Mouse (Mus musculus) testis, postnatal 14 days (tissue): Measurements from ENCODE around the gene Gm4881.
"Not testable (repeated sequence)": the region's sequence is repeated elsewhere in the genome, so short reads cannot be mapped to it uniquely, and the experiment has no call there.

Experiments
- DNase-seq: peaks from one replicate; pipeline ENCODE4 v3.0.0; 2021; ENCODE audit warnings: low spot score

Gene Gm4881

DNA sequence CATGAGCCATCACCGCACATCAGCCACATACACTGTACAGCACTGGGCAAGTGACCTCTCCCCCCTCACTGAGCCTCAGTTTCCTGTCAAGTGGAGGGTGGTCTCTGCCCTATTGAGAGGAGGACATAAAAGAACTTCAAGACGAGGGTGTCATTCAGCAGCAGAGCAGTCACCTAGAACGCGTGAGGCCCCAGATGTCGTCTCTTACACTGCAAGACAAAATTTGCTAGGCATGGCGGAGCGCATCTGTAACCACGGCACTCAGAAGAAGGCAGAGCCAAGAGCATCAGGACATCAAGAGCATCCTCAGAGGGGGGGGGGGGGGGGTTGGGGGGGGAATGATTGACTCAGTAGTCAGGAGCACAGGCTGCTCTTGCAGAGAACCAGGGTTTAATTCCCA lies 48.0 kb downstream of the Gm4881 start:
- no peak for DNase-seq

DNA sequence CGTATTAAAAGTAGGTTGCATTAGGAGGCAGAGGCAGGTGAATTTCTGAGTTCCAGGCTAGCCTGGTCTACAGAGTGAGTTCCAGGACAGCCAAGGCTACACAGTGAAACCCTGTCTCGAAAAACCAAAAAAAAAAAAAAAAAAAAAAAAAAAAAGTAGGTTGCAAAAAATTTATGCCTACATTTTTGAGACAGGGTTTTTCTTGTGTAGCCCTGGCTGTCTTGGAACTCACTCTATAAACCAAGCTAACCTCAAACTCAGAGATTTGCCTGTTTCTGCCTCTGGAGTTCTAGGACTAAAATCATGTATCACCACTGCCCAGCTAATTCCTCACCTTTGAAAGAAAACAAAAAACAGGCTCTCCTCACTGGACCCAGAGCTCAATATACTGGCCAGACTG lies 48.5 kb downstream of the Gm4881 start:
- not testable (repeated sequence) for DNase-seq

DNA sequence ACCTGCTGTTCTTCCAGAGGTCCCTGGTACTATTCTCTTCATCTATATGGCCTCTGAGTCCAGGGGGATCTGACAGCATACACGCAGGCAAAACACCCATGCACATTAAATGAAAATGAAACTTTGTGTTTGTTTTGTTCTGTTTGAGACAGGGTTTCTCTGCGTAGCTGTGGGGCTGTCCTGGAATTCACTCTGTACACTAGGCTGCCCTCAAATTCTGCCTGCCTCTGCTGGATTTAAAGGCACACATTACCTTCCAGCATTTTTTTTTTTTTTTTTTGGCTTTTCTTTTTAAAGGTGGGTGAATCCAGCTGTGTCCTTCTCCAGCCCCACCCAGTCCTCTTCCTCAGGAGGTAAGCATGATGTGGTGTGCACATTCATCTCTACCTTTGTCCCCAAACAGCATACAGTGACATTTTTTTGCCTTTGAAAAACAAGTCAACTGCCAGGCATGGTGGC lies 52.1 kb downstream of the Gm4881 start:
- DNase-seq = peak; percentile 54

DNA sequence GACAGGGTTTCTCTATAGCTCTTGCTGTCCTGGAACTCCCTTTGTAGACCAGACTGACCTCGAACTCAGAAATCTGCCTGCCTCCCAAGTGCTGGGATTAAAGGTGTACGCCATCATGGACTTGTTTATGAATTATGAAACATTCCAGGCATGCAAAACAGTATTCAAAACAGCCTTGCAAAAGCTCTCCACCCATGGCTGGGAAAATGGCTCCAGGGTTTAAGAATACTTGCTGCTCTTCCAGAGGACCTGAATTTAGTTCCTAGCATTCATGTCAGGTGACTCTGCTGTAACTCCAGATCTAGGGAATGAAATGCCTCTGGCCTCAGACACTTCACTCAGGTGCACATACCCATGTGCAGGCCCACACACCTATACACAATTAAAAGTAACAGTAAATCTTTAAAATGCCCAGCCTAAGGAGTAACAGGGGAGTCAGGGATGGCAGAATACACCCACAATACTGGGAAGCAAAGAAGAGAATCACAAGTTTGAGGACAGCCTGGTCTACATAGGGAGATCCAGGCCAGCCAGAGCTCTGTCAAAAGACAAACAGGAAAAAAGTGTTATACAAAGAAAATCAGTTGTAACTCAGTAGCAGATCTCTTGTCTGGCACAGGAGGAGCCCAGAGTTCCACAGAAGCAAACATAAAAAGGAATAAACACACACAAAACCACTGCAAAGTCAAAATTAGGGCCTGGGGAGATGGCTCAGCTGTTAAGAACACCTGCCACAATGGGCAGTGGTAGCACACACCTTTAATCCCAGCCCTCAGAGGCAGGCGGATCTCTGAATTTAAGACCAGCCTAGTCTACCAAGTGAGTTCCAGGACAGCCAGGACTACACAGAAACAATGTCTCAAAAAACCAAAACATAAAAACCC lies 52.8 kb downstream of the Gm4881 start:
- DNase-seq = no peak

DNA sequence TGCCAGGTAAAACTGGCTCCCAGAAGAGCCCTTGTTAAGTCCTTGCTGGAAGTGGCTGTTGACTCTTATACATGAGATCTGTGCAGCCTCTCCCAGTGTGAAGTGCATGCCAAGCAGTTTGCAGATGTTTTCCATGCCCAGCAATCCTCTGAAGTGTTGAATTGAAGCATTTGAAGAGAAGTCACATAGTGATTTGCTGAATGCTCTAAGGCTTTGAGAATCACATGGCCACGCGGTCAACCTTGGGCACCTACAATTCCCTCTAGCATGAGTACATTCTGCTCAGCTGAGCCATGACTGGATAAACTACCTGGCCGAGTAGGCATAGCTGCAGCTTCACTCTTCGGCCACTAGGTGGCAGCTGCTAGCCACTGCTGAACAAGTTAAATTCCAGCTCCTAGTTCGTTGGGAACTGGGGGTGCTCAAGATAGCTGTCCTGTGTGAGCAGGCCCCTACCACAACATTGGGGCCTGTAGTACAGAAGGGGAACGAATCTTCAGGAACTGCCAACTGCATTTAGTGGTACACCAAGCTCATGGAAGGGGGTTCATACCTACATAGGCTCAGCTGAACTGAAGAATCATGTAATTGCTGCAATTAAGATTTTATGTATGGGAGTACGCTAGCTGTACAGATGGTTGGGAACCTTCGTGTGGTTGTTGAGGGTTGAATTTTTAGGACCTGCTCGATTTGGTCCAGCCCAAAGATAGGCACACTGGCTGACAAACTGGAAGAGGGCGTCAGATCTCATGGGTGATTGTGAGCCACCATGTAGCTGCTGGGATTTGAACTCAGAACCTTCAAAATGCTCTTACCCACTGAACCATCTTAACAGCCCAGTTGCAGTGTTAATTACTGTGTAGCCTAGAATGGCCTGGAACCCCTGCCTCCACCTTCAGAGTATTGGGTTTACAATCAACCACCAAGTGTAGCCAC lies 53.7 kb downstream of the Gm4881 start:
- DNase-seq = peak; percentile 48

DNA sequence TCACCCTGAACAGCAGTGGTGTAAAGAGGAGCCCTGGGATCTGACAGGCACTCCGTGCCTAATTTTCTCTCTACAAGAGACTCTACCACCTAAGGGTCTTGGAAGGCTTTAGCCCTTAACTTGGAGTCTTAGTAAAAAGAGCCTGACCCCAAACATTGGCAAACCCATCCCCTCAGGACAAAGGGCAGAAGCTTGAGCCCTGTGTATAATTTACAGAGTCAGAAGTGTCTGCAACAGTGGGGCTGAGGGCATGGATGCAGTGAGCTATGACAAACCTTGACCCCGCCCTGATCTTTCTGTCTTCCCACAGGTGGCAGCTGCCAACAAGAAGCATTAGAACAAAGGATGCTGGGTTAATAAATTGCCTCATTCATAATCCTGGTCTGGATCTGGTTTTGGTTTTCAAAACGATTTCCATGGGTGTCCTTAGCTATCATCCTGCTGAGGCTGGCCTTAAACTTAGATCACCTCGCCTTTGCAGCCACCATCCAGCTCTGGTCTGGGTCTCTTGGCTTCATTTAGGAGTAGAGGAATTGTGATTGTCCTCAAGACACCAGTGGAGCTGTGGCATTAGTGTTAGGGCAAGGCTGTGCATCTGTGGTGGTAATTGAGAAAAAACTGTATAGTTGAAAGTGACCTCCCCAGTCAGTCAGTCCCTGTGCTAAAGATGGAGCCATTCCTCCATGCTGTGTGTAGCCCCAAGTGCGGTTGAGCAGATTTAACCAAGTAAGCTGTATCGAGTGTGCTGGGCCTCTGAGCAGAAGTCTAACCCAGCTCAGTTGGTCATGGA lies 54.7 kb downstream of the Gm4881 start:
- no peak for DNase-seq

DNA sequence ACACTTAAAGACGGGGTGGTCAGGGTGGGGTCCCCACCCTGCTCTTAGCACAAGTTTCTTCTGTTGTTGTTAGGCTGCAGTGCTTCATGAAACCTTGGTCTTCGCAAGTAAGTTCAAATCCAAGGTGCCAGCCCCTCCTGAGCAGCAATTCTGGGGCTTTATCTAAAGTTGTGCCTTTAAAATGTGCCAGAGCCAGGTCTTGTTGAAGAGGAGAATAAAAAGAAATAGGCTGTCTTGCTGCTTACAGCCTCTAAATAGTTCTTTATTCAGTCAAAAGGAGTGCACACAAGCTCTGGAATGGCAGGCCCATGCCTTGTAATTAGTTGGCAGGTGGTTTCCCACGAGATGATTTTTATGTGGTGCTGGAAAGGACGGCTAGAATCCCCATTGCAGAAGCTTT lies 57.2 kb downstream of the Gm4881 start:
- no peak for DNase-seq

DNA sequence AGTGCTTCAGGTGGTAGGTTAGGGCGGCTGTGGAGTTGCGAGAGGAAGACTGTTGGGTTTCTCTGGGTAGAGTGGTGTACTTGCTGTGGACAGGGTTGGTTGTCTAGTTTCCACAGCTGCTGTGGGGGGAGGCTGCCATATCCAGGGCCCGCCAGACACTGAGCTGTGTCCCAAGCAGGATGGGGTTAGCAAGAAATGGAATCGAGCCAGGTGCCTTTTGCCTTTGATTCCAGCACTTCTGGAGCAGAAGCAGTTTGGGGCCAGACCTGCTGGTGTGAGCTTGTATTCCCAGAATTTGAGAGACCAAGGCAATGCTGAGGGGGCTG lies 58.0 kb downstream of the Gm4881 start:
- no peak for DNase-seq

DNA sequence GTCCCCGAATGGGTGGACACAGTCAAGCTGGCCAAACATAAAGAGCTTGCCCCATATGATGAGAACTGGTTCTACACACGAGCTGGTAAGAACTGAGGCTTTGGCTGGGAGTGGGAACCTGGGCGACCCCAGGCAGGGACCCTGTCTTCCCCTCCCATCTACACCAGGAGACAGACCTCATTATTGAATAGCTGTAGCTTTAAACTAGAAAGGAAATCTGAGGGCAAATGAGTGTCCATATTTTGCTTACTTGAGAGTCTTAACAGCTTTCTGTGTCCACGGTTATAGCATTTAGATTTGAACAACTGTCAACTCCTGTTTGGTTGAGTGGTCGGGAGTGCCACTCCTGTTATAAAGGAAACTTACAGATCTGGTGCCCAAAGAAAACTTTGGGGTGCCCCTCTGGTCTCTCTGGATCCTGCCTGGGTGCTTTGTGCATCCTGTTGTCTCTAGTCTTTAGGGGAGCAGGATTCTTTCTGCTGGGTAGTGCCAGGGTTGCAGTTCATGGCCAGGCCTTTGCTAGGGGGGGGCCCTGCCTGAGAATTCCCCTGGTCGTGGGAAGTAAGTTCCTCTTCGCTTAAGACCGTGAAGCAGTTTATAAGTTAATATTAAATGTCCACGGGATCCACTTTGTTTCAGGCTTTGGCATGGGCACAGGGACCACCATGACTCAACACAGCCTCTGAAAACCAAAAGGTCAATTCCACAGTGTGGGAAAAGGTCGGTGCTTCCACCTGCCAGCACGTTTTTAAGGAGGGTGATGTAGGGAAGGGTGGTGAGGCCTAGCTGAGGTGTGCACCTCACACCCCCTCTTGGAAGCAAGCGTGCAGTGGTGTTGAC lies 58.6 kb downstream of the Gm4881 start:
- no peak for DNase-seq

DNA sequence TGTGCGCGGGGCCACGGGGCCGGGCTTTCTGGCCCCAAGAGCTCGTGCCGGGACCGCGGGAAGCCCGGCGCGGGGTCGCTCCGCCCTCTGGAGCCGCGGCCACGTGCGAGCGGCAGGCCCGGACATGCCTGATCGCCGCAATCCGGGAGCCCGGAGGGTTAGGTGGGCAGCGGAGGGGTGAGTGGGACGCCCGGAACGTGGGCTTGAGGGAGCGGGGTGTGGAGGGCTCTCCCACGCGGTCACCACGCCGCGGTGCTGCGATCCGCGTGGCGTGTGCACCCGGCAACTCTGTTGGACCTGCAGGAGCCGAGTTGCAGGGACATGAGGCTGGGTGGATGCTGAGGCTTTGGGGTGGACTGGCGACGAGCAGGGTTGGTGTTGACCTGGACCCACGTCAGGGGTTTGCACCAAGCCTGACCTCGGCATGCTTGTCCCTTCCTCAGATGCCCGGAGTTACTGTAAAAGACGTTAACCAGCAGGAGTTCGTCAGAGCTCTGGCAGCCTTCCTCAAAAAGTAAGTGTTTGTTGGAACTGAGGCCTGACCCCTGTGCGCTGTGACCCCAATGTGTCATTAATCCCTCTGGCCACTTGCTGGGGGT lies 59.5 kb downstream of the Gm4881 start:
- no peak for DNase-seq

DNA sequence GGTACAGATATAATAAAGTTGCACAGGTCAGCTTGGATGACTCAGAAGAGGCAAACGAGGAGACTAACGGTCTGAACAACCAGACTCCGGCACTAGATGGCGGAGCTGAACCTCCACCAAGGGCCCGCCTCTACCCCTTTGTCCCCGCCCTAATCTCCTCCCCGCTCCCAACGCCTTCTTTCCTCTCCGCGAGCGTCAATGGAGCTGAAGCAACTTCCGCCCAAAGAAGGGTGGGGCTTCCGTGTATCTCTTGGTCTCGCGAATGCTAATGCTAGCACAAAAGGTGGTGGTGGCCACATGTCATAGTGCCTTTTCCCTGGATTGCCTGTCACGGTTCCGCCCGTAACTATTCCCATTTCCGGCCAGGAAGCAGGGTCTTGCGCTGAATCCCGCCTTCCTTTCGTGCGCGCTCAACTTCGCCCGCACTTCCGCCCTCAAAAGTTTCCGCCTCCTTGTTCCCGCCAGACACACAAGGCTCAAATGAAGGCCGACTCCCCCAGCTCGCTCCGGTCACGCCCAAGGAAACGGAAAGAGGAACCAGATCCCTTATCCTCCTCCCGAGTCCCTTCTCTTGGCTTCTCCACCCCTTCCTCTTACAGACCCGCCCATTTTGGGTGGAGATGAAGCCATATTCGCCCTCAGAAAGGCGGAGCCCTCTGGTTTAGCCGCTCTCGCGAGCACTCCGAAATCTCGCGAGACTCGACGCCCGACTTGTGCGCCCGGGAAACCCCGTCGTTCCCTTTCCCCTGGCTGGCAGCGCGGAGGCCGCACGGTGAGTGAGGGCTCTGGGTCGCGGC lies 60.2 kb downstream of the Gm4881 start, which contains the start of gene Rps19:
TSS of gene Rps19 (plus strand) at position 476 of the 797 bp plus-strand sequence.
- peak; percentile 98 for DNase-seq

DNA sequence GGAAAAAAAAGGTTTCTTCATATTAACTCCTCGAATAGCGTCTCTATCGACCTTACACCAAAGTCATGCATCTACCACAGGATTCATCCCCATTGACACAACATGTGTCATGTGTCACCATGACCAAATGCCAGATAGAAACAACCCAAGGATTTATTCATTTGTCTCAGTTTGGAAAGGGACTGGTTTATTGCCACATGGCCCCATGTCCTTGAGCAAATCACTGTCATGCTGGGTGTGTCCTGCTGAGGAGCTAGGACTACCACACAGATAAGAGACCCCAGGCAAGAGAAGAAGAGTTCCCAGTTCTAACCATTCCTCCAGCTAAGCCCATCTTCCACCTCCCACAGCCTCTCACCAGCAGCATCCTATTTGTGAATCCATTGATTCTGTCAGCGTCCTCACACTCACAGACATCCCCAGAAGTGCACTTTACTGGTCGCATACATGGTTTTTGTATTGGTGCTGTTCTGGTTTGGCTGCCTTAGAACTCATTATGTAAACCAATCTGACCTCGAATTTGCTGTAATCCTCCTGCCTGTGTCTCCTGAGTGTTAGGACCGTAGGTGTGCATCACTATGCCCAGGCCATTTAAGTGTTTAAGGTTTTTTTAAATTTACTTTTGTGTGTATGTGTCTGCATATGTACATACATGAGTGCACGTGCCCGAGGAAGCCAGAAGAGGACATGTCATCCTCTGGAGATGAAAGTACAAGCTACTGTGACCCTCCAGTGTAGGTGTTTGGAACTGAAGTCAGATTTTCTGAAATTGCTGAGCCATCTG lies 61.7 kb downstream of the Gm4881 start:
- no peak for DNase-seq

DNA sequence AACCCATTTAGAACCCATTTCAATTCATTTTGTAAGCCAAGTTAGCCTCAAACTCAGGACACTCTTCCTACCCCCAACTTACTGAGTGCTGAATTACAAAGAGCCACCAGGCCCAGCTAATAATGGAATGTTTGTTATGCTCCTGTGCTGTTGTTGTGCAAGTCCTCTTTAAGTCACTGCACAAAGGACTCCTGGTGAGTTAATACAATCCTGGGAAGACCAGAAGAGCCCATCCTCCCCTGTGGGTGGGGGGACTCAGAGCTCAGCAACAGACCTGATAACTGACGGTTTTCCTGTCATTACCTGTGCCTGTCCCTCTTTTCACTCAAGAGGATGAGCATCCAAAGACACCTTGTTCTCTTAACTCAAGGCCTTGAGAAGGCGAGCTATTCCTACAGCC lies 64.7 kb downstream of the Gm4881 start:
- no peak for DNase-seq

DNA sequence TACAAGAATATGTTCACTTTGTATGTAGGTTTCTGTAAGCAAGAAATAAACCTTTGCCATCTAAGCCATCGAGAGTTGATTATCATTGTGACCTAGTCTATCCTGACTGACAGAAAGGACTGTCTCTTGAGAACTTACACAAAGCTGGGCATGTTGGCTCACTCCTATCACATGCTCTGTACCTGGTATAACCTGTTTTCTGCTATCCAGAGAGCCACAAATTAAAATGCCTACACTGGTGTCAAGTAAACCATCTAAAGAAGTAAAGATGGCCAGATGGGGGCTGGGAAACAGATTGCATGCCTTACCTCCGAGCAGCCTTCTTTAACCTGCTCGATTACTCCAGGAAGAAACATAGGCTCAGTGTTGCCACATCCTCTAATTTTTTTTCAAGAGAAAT lies 66.7 kb downstream of the Gm4881 start:
- no peak for DNase-seq
